Mouse (Mus musculus): ENCODE results near the gene Vmn2r22. TPM values are rescaled to one million over a fixed set of nuclear protein-coding genes. Genes with fewer than 3 reads are reported as not detected.
"Not testable (repeated sequence)": the region's sequence is repeated elsewhere in the genome, so short reads cannot be mapped to it uniquely, and the experiment has no call there.

Vmn2r22 gene
- not detected in 2 replicates for polyA plus RNA-seq (2015; fragmentation: Nextera tagmentation; extraction: Ambion mirVana)

GRCm38 (mm10) chr6:123650625-123651024, at the start of gene Vmn2r22:
TSS of gene Vmn2r22 (minus strand) at chr6:123650725.
- not testable (repeated sequence) for H3K27me3 ChIP-seq, H3K36me3 ChIP-seq
- WGBS = 71% methylated on average over 3 of the region's 3 CpGs

DNA sequence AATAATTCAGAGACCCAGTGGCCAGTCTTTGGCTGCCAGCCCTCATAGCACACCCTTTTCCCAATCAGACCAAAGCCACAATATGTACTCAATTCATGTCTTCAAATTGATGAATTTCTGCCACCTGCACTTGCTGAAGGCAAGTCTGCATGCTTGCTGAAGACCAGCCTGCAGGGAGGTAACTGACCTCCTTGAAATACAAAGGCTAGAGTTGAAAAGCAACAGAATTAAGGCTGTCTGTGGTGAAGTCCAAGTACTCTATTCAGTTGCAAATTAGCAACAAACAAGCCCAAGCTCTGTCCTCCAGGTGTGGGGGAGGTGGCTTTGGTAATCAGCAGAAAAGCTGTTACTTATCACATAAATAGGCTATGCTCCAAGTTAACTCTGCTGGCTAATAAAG, 46.7 kb upstream of the Vmn2r22 start:
- no peak for ATAC-seq (replicated peaks; ENCODE audit: low FRiP score)
- H3K9me3 ChIP-seq (replicated peaks) = no peaks in the 10 kb centered on the region
- no peaks in the 10 kb centered on the region for H3K36me3 ChIP-seq
- H3K4me1 ChIP-seq = no peaks in the 10 kb centered on the region
- H3K4me2 ChIP-seq = no peak overlapping the region
- H3K27ac ChIP-seq = no peak overlapping the region
- H3K9ac ChIP-seq = no peak overlapping the region
- no peak overlapping the region for H3K4me3 ChIP-seq (replicated peaks)
- H3K27me3 ChIP-seq = no peaks in the 10 kb centered on the region

More at GRCm38 (mm10) chr6:123650625-123651024, at the start of gene Vmn2r22:
- not testable (repeated sequence) for H3K9me3 ChIP-seq (replicated peaks); H3K27ac ChIP-seq; ATAC-seq (replicated peaks; ENCODE audit: low FRiP score); H3K4me1 ChIP-seq; H3K4me2 ChIP-seq; H3K9ac ChIP-seq; H3K4me3 ChIP-seq (replicated peaks)

GRCm38 (mm10) chr6:123696639-123697038, 46.1 kb upstream of the Vmn2r22 start:
- H3K4me3 ChIP-seq (replicated peaks); H3K27ac ChIP-seq; ATAC-seq (replicated peaks; ENCODE audit: low FRiP score); H3K27me3 ChIP-seq; H3K36me3 ChIP-seq; H3K9ac ChIP-seq; H3K4me1 ChIP-seq; H3K4me2 ChIP-seq; H3K9me3 ChIP-seq (replicated peaks): not testable (repeated sequence)
- 60% methylated on average over 1 of the region's 1 CpGs for WGBS

GRCm38 (mm10) chr6:123657040-123657439, 6.5 kb upstream of the Vmn2r22 start:
- 66% methylated on average over 6 of the region's 6 CpGs for WGBS
- no peak overlapping the region for H3K4me3 ChIP-seq (replicated peaks)
- H3K27me3 ChIP-seq = no peaks in the 10 kb centered on the region
- H3K4me2 ChIP-seq = no peak overlapping the region
- no peak overlapping the region for H3K9ac ChIP-seq
- no peak for ATAC-seq (replicated peaks; ENCODE audit: low FRiP score)
- H3K36me3 ChIP-seq = no peaks in the 10 kb centered on the region
- no peaks in the 10 kb centered on the region for H3K4me1 ChIP-seq
- H3K27ac ChIP-seq = no peak overlapping the region
- no peaks in the 10 kb centered on the region for H3K9me3 ChIP-seq (replicated peaks)

- not testable (repeated sequence) for H3K27ac ChIP-seq; H3K4me1 ChIP-seq; H3K9me3 ChIP-seq (replicated peaks); H3K4me2 ChIP-seq; ATAC-seq (replicated peaks; ENCODE audit: low FRiP score); H3K9ac ChIP-seq; H3K4me3 ChIP-seq (replicated peaks); H3K27me3 ChIP-seq; H3K36me3 ChIP-seq
- 80% methylated on average over 4 of the region's 4 CpGs for WGBS
Observed at GRCm38 (mm10) chr6:123639394-123639793, 11.1 kb downstream of the Vmn2r22 start.

DNA sequence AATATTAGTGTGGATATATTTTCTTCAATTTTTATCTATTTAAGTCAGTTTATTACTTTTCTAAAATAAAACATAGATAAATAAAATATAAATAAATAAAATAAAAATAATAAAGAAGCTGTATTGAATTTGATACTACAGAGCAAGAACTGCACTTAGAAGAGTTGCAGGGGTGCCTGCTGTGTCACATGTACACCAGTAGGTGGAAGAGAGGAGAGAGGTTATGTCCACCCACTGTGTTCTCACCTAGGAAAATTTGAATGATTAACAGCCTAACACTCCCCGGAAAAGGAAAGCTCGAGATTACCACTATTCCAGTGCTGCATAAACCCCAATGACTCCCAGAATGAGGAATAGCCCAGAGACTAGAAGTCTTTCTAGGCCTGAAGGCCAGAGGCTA, 26.7 kb downstream of the Vmn2r22 start:
- not testable (repeated sequence) for H3K36me3 ChIP-seq; H3K4me2 ChIP-seq; H3K4me1 ChIP-seq; H3K27ac ChIP-seq; H3K4me3 ChIP-seq (replicated peaks); H3K9me3 ChIP-seq (replicated peaks); H3K9ac ChIP-seq; ATAC-seq (replicated peaks; ENCODE audit: low FRiP score); H3K27me3 ChIP-seq
- WGBS = no CpG with 5 or more reads among the region's 2 CpGs

- not testable (repeated sequence) for H3K4me3 ChIP-seq (replicated peaks); H3K4me1 ChIP-seq; H3K9me3 ChIP-seq (replicated peaks); H3K4me2 ChIP-seq; H3K36me3 ChIP-seq; H3K9ac ChIP-seq; H3K27ac ChIP-seq; H3K27me3 ChIP-seq
- ATAC-seq (replicated peaks; ENCODE audit: low FRiP score) = peak; percentile 69
- no CpG with 5 or more reads among the region's 5 CpGs for WGBS
Observed at GRCm38 (mm10) chr6:123588368-123588767, 62.2 kb downstream of the Vmn2r22 start.

GRCm38 (mm10) chr6:123587796-123588328, 62.7 kb downstream of the Vmn2r22 start:
- H3K27me3 ChIP-seq; H3K4me2 ChIP-seq; H3K9ac ChIP-seq; H3K4me3 ChIP-seq (replicated peaks); H3K4me1 ChIP-seq; H3K9me3 ChIP-seq (replicated peaks); H3K36me3 ChIP-seq; H3K27ac ChIP-seq: not testable (repeated sequence)
- WGBS = no CpG with 5 or more reads among the region's 2 CpGs
- peak; percentile 89 for ATAC-seq (replicated peaks; ENCODE audit: low FRiP score)

DNA sequence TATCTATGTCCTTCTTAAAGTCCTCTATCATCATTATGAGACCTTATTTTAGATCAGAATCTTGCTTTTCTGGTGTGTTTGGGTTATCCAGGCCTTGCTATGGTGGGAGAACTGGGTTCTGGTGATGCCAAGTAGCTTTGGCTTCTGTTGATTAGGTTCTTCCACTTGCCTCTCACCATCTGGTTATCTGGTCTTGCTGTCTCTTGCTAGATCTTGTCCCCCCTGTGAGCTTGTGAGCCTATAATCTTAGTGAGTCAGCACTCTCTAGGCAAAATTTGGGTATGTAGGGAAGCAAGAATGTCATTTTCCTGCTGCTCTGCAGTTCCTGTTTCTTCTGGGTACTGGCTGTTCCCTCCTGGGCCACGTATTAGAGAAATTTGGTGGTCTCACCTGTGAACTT, 66.5 kb downstream of the Vmn2r22 start:
- not testable (repeated sequence) for H3K4me2 ChIP-seq; H3K36me3 ChIP-seq; H3K4me1 ChIP-seq; H3K9ac ChIP-seq; H3K27ac ChIP-seq; H3K9me3 ChIP-seq (replicated peaks); H3K4me3 ChIP-seq (replicated peaks); H3K27me3 ChIP-seq; ATAC-seq (replicated peaks; ENCODE audit: low FRiP score)
- WGBS = no CpG with 5 or more reads among the region's 1 CpGs

- ATAC-seq (replicated peaks; ENCODE audit: low FRiP score) = peak; percentile 52; the same call in 1 of the 2 replicates
- not testable (repeated sequence) for H3K9me3 ChIP-seq (replicated peaks); H3K27ac ChIP-seq; H3K4me3 ChIP-seq (replicated peaks); H3K27me3 ChIP-seq; H3K4me2 ChIP-seq; H3K4me1 ChIP-seq; H3K9ac ChIP-seq; H3K36me3 ChIP-seq
- no CpG with 5 or more reads among the region's 2 CpGs for WGBS
Observed at GRCm38 (mm10) chr6:123574698-123575097, 75.8 kb downstream of the Vmn2r22 start.

Other genes starting within 250 kb of the Vmn2r22 start
- gene Vmn2r20, start 232.6 kb downstream of the Vmn2r22 start, polyA plus RNA-seq (2015; fragmentation: Nextera tagmentation; extraction: Ambion mirVana) = not detected in 2 replicates
- gene Vmn2r21, start 117.3 kb downstream of the Vmn2r22 start, polyA plus RNA-seq (2015; fragmentation: Nextera tagmentation; extraction: Ambion mirVana) = not detected in 2 replicates
- gene Vmn2r23, start 51.9 kb upstream of the Vmn2r22 start, polyA plus RNA-seq (2015; fragmentation: Nextera tagmentation; extraction: Ambion mirVana) = not detected in 2 replicates
- gene Vmn2r24, start 128.2 kb upstream of the Vmn2r22 start, polyA plus RNA-seq (2015; fragmentation: Nextera tagmentation; extraction: Ambion mirVana) = not detected in 2 replicates
- gene Vmn2r25, start 202.7 kb upstream of the Vmn2r22 start, polyA plus RNA-seq (2015; fragmentation: Nextera tagmentation; extraction: Ambion mirVana) = not detected in 2 replicates

Measured in kidney, embryonic 15.5 days (tissue).